ENCODE assay signal across 17 mouse cellular contexts in genomic region chr19:56887879-56888278, GRCm38 (mm10). TPM values are rescaled to one million over a fixed set of nuclear protein-coding genes. Genes with fewer than 3 reads are reported as not detected.
DNase-seq lines count a peak whose midpoint lies in the region; ATAC-seq and TF ChIP-seq lines count a peak whose summit lies in the region.
"Had no signal": no experiment of that assay in that cellular context is flagged by ENCODE, and none has a peak within 500 bp of the region (broad histone marks: within the 10 kb centered on the region; RNA-seq: fewer than 3 reads in every experiment).

No protein-coding gene starts in this region.

- peak; percentile 56 for DNase-seq in kidney, postnatal 0 days (ENCODE audit: low spot score)
- DNase-seq in kidney, adult 2 months: no peak
- DNase-seq in stomach, postnatal 0 days (ENCODE audit: low spot score): no peak
- no peak for DNase-seq in heart, adult 11 months
- DNase-seq: adrenal gland, postnatal 14 days; cerebellum, adult 2 months; cerebellum, postnatal 10 days; gastrocnemius, postnatal 10 days had no signal

- WGBS in kidney, postnatal 0 days: 53% methylated on average over 10 of the region's 10 CpGs
- WGBS in kidney, adult 2 months: 65% methylated on average over 10 of the region's 10 CpGs
- 42% methylated on average over 10 of the region's 10 CpGs for WGBS in stomach, embryonic 14.5 days
- WGBS in stomach, postnatal 0 days: 49% methylated on average over 10 of the region's 10 CpGs
- 45% methylated on average over 10 of the region's 10 CpGs for WGBS in stomach, embryonic 16.5 days

- no peak overlapping the region for H3K9ac ChIP-seq in kidney, postnatal 0 days (ENCODE audit: low read depth, low read length)
- no peak overlapping the region for H3K9ac ChIP-seq in stomach, embryonic 14.5 days (replicated peaks; ENCODE audit: low read depth, low read length)
- no peak overlapping the region for H3K9ac ChIP-seq in stomach, postnatal 0 days (ENCODE audit: low read length)
- H3K9ac ChIP-seq in stomach, embryonic 16.5 days (ENCODE audit: low read length): no peak overlapping the region
- H3K9ac ChIP-seq: heart, embryonic 12.5 days; hindbrain, embryonic 14.5 days had no signal

- H3K36me3 ChIP-seq in kidney, postnatal 0 days (ENCODE audit: insufficient read depth, low read length): no peaks in the 10 kb centered on the region
- H3K36me3 ChIP-seq in kidney, adult 2 months (ENCODE audit: control insufficient read depth, insufficient read depth, low read length): no peaks in the 10 kb centered on the region
- no peaks in the 10 kb centered on the region for H3K36me3 ChIP-seq in stomach, embryonic 14.5 days (ENCODE audit: control insufficient read depth, insufficient read depth, low read length)
- no peaks in the 10 kb centered on the region for H3K36me3 ChIP-seq in stomach, postnatal 0 days (ENCODE audit: control insufficient read depth, insufficient read depth, low read length)
- no peaks in the 10 kb centered on the region for H3K36me3 ChIP-seq in stomach, embryonic 16.5 days (ENCODE audit: control insufficient read depth, insufficient read depth, low read length)
- H3K36me3 ChIP-seq: heart, embryonic 12.5 days; hindbrain, embryonic 10.5 days had no signal

- ATAC-seq in kidney, postnatal 0 days (replicated peaks; ENCODE audit: low FRiP score, low read depth): no peak
- no peak for ATAC-seq in stomach, embryonic 14.5 days (ENCODE audit: insufficient number of reproducible peaks, insufficient read depth, low FRiP score, low read depth)
- no peak for ATAC-seq in stomach, postnatal 0 days (ENCODE audit: low FRiP score, low TSS enrichment)
- no peak for ATAC-seq in stomach, embryonic 16.5 days (ENCODE audit: insufficient read depth, low FRiP score)
- ATAC-seq: activated CD4-positive, CD25-positive, alpha-beta regulatory T cell, adult 4 months; forebrain, embryonic 14.5 days had no signal

- H3K4me1 ChIP-seq in kidney, postnatal 0 days (replicated peaks; ENCODE audit: insufficient read depth, low read length): no peaks in the 10 kb centered on the region; the same call in 1 of the 2 replicates
- peaks cover 7% of the 10 kb centered on the region for H3K4me1 ChIP-seq in kidney, adult 2 months (ENCODE audit: control insufficient read depth, insufficient read depth, low read length)
- H3K4me1 ChIP-seq in stomach, embryonic 14.5 days (ENCODE audit: control insufficient read depth, insufficient read depth, low read length): peaks cover 32% of the 10 kb centered on the region
- no peaks in the 10 kb centered on the region for H3K4me1 ChIP-seq in stomach, postnatal 0 days (replicated peaks; ENCODE audit: control insufficient read depth, insufficient read depth)
- peaks cover 11% of the 10 kb centered on the region for H3K4me1 ChIP-seq in stomach, embryonic 16.5 days (ENCODE audit: control insufficient read depth, insufficient read depth, low read length)

- no peak overlapping the region for H3K4me3 ChIP-seq in kidney, postnatal 0 days (replicated peaks; ENCODE audit: low read depth, low read length)
- H3K4me3 ChIP-seq in kidney, adult 2 months (ENCODE audit: insufficient read depth, low read depth, low read length): no peak overlapping the region
- no peak overlapping the region for H3K4me3 ChIP-seq in stomach, embryonic 14.5 days (ENCODE audit: low read depth, low read length)
- H3K4me3 ChIP-seq in stomach, postnatal 0 days (ENCODE audit: low read depth, low read length): no peak overlapping the region
- H3K4me3 ChIP-seq in stomach, embryonic 16.5 days (replicated peaks; ENCODE audit: low read length): no peak overlapping the region
- H3K4me3 ChIP-seq: heart, embryonic 12.5 days; hindbrain, embryonic 10.5 days had no signal

- no peak for TF ChIP-seq POLR2A in kidney, adult 2 months (IDR thresholded peaks at IDR 0.05; ENCODE audit: low read depth, low read length)

- H3K9me3 ChIP-seq in kidney, postnatal 0 days (replicated peaks; ENCODE audit: low read length): no peaks in the 10 kb centered on the region
- no peaks in the 10 kb centered on the region for H3K9me3 ChIP-seq in stomach, embryonic 14.5 days (ENCODE audit: control insufficient read depth, low read depth, low read length)
- no peaks in the 10 kb centered on the region for H3K9me3 ChIP-seq in stomach, postnatal 0 days (ENCODE audit: control insufficient read depth, low read length)
- H3K9me3 ChIP-seq in stomach, embryonic 16.5 days (replicated peaks; ENCODE audit: control insufficient read depth, low read length): no peaks in the 10 kb centered on the region
- H3K9me3 ChIP-seq: heart, embryonic 12.5 days; hindbrain, embryonic 10.5 days had no signal

- no peak overlapping the region for H3K4me2 ChIP-seq in kidney, postnatal 0 days (ENCODE audit: low read length)
- no peak overlapping the region for H3K4me2 ChIP-seq in stomach, embryonic 14.5 days (replicated peaks; ENCODE audit: low read depth, low read length)
- no peak overlapping the region for H3K4me2 ChIP-seq in stomach, postnatal 0 days (replicated peaks; ENCODE audit: low read depth)
- no peak overlapping the region for H3K4me2 ChIP-seq in stomach, embryonic 16.5 days (ENCODE audit: low read depth, low read length)
- H3K4me2 ChIP-seq: heart, embryonic 12.5 days; hindbrain, embryonic 14.5 days had no signal

- no peaks in the 10 kb centered on the region for H3K27me3 ChIP-seq in kidney, postnatal 0 days (ENCODE audit: insufficient read depth, low read length)
- H3K27me3 ChIP-seq in kidney, adult 2 months (replicated peaks; ENCODE audit: control insufficient read depth, insufficient read depth, low read length): no peaks in the 10 kb centered on the region
- H3K27me3 ChIP-seq in stomach, embryonic 14.5 days (ENCODE audit: control insufficient read depth, insufficient read depth, low read length): no peaks in the 10 kb centered on the region
- no peaks in the 10 kb centered on the region for H3K27me3 ChIP-seq in stomach, postnatal 0 days (ENCODE audit: control insufficient read depth, insufficient read depth, low read length)
- no peaks in the 10 kb centered on the region for H3K27me3 ChIP-seq in stomach, embryonic 16.5 days (ENCODE audit: control insufficient read depth, insufficient read depth, low read length)
- H3K27me3 ChIP-seq: CH12.LX; heart, embryonic 12.5 days; Patski had no signal

- peak overlapping the region; percentile 48; the same call in 1 of the 2 replicates for H3K27ac ChIP-seq in kidney, postnatal 0 days
- H3K27ac ChIP-seq in kidney, adult 2 months (ENCODE audit: insufficient read depth, low read depth, low read length): no peak overlapping the region
- peak overlapping the region; percentile 29 for H3K27ac ChIP-seq in stomach, embryonic 14.5 days (ENCODE audit: low read length)
- no peak overlapping the region for H3K27ac ChIP-seq in stomach, postnatal 0 days (replicated peaks)
- peak overlapping the region; percentile 51 for H3K27ac ChIP-seq in stomach, embryonic 16.5 days (ENCODE audit: low read length)
- H3K27ac ChIP-seq: hindbrain, embryonic 10.5 days; hindbrain, embryonic 14.5 days had no signal

- TF ChIP-seq CTCF in kidney, postnatal 0 days (IDR thresholded peaks at IDR 0.05; ENCODE audit: low read depth): no peak
- no peak for TF ChIP-seq CTCF in kidney, adult 2 months (conservative IDR thresholded peaks at IDR 0.05; ENCODE audit: insufficient read depth, insufficient read length, low read depth, low read length)
- TF ChIP-seq CTCF in stomach, postnatal 0 days (IDR thresholded peaks at IDR 0.05; ENCODE audit: low read depth): no peak

- no peak for TF ChIP-seq EP300 in stomach, postnatal 0 days (optimal IDR thresholded peaks at IDR 0.05)

RNA-seq across cellular contexts. Expression of gene Vwa2, which starts 13.8 kb away (rescaled TPM):
- 18.3 and 18.5 TPM in 2 replicates for polyA plus RNA-seq in kidney, postnatal 0 days (2015; fragmentation: Nextera tagmentation; extraction: Ambion mirVana)
- polyA plus RNA-seq in kidney, adult 2 months (2012; rRNA removed): 11.2 and 16.1 TPM in 2 replicates
- polyA plus RNA-seq in stomach, embryonic 14.5 days (2014; fragmentation: Nextera tagmentation; extraction: Ambion mirVana): 3.3 and 3.8 TPM in 2 replicates
- polyA plus RNA-seq in stomach, postnatal 0 days (2015; fragmentation: Nextera tagmentation; extraction: Ambion mirVana): 0.99 and 1.0 TPM in 2 replicates
- 2.5 and 2.9 TPM in 2 replicates for polyA plus RNA-seq in stomach, embryonic 16.5 days (2015; fragmentation: Nextera tagmentation; extraction: Ambion mirVana)
- polyA plus RNA-seq: activated CD4-positive, CD25-positive, alpha-beta regulatory T cell, adult 4 months had no signal

Comparison
In these comparisons a context has a peak if more than half of its experiments do, and no peak if none do; other contexts are left out.
1. H3K27ac ChIP-seq: peak in kidney, postnatal 0 days (single experiment), stomach, embryonic 14.5 days (single experiment) and stomach, embryonic 16.5 days (single experiment); none in kidney, adult 2 months (single experiment) and stomach, postnatal 0 days (single experiment).